Mouse (Mus musculus) monocyte, adult 5-6 weeks (primary cell): ENCODE measurements at regions not wholly inside any gene's neighbourhood (a gene's known extent, or its start where the extent isn't known, plus 50 kb on each side); places are given as distances from the start of the nearest gene placed in this dataset.
A peak's percentile ranks its signal among the peaks of the same experiment; 100 is the strongest.

Experiments
- ATAC-seq: fragments of 153-309, 156-312 bp; replicated peaks from 2 replicates; pipeline ENCODE4 v1.8.0; 2017; ENCODE audit warnings: mild to moderate bottlenecking; ENCODE audit not compliant: low TSS enrichment, insufficient number of reproducible peaks, severe bottlenecking, poor library complexity, low FRiP score

DNA sequence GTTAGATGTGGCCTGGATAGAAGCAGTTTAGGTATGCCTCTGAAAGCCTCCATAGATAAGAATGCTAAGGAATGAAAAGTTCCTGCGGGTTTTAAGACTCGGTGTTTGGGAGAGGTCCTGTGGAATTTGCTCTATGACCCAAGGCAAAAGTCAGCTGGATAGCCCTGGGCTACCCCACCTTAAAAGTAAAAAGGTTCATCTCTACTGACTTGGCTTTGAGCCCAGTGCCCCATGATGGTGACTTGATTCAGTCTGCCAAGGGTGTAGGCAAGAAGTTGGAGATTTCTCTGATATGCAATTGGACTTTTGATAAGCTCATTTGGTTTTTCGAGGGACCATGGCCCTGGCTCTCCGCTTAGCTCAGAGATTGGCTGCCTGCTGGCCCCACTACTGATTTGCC lies 78.8 kb upstream of the Herc3 start:
- no peak for ATAC-seq

GRCm38 (mm10) chr6:58756309-58757015 lies 74.8 kb upstream of the Herc3 start:
- ATAC-seq = peak; percentile 63

GRCm38 (mm10) chr6:58757339-58757738 lies 73.9 kb upstream of the Herc3 start:
- ATAC-seq = no peak

DNA sequence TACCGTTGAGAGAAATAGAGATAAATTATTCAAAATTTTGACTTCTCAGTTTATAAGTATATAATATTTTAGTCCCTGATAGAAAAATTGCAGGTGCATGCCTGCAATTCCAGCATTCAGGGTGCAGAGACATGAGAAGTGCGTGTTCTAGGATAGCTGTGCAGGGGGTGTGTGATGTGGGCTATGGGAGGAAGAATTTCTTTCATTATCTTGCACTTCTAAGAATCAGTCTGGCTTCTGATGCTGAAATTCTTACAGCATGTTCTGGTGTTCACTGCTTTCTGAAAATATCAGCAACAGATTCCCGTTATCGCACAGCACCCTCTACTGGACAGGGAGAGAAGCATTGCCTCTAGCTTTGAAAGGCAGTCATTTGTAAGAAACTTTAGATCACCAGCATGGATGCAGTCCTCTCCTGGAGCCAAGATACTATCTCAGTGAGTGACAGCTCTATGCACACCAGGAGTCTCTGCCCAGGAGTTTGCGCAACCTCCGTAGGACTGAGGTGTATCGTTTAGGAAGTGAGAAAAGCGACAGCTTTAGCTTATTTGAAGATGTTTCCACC lies 60.5 kb upstream of the Herc3 start:
- ATAC-seq = peak; percentile 53; the same call in 1 of the 2 replicates

GRCm38 (mm10) chr6:58772014-58772413 lies 59.3 kb upstream of the Herc3 start:
- ATAC-seq = no peak
